Mouse (Mus musculus) layer of hippocampus, adult 9-10 months (tissue): ENCODE results near the gene Nectin2.
"Not testable (repeated sequence)": the region's sequence is repeated elsewhere in the genome, so short reads cannot be mapped to it uniquely, and the experiment has no call there.

Experiments used
- DNase-seq: peaks from one replicate; pipeline ENCODE4 v3.0.0; 2022; ENCODE audit warnings: low spot score

The Nectin2 gene

DNA sequence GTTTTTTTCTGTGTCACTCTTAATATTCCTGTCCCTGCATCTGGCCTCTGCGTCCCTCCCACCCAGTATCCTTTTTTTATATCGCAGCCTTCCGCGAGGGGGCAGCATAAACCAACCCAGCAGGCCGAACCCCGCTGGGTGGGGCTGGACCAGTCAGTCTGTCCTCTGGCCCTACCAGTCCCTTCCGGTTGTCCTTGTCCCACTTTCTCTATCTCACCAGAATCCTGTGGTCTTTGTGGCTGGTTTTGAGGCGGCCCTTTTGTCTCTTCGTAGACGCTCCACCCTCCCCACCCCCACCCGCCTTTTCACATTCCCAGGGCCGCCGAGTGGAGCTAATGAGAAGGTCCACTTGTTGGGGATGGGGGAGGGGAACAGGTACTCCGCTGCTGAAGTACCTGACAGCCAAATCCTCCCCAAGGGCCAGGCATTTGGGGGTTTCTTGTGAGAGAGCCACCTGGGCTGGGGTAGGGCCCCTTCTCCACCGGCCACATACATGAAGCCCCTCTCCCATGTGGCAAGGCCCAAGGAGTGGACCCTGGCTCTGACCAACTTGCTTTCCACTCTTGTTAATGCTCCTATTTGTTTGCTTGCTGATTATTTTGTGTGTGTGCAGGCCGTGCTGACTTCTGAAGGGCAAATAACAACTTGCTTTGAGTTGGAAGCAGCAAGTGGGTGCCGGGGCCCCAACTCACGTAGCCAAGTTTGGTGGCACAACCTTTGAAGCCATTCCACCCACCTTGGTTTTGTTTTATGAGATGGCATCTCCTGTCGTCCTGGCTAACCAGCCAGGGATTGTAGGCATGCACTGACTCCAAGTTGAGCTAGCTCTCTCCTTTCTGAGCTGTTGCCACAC is at the start of gene Nectin2:
Nectin2 (minus strand) TSS at position 267 of the 853 bp plus-strand sequence.
- DNase-seq: peak; percentile 68

DNA sequence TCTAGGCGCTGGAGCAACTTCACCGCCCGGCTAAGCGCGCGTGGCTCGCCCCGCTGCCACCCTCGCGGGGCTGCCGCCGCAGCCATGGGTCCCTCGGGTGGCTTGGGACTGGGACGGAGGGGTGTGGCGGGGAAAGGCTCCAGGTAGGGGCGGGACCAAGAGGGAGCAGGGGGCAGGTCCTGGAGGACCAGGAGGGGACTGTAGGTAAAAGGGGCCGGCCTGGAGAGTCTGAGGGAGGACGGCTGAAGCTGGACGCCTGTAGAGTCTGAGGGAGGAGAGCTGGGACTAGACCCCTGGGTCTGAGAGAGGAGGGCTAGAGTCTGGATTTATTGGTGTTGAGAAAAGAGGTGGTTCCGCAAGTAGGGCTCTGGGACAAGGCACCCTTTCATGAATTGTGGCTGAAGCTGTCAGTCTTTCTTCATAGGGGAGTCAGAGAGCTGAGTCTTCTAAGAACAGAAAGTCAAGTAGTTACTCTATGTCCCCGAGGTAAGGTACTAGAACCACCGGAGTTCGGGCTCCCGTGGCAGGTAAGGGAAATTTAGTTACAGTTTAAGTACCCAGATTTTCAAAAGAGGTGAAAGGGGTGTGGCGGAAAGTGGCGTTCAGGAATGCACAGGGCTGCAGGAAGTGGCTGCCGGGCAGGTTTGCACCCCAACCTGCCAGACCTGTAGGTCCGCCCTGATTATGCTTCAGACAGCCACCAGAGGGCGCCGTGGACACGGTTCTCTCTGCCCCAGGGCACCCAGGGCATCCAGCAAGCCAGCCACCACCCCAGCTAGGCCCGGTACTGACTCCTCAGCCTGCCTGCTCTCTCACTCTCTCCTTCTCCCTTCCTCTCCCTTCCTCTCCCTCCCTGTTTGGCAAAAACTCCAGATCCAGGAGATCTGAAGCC is 46.7 kb upstream of the Nectin2 start, which contains the start of gene Cblc:
Cblc (minus strand) TSS at position 113 of the 892 bp plus-strand sequence.
- DNase-seq: no peak

DNA sequence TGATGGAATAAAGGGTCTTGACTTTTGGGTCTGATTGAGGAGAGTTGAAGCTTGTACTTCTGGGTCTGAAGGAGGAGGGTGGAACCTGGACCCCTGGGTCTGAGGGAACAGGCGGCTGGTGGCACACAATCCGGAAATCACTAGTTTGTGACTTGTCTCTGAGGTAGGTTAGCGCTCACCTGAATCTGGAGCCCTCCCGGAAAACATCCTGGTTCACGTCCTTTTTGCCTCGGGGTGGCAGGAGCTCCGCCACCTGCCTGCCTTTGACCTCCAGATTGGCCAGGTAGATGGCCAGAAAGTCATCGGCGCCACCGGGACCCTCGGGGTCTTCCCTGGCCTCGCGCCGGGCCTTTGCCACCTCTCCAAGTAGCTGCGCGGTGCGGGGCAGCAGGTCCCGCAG is 46.0 kb upstream of the Nectin2 start:
- DNase-seq: no peak

DNA sequence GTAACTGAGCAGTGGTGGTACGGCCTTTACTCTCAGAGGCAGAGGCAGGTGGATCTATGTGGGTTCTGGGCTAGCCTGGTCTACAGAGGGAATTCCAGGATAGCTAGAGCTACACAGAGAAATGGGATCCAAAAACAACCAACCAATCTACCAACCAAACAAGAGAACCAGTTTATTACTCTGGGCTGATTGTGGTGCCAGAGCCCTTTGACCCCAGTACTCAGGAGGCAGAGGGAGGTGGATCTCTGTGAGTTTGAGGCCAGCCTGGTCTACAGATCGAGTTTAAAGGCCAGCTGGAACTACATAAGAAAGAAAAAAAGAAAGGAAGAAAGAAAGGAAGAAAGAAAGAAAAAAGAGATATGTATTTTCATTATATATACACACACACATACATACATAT is 45.0 kb upstream of the Nectin2 start:
- no peak for DNase-seq

DNA sequence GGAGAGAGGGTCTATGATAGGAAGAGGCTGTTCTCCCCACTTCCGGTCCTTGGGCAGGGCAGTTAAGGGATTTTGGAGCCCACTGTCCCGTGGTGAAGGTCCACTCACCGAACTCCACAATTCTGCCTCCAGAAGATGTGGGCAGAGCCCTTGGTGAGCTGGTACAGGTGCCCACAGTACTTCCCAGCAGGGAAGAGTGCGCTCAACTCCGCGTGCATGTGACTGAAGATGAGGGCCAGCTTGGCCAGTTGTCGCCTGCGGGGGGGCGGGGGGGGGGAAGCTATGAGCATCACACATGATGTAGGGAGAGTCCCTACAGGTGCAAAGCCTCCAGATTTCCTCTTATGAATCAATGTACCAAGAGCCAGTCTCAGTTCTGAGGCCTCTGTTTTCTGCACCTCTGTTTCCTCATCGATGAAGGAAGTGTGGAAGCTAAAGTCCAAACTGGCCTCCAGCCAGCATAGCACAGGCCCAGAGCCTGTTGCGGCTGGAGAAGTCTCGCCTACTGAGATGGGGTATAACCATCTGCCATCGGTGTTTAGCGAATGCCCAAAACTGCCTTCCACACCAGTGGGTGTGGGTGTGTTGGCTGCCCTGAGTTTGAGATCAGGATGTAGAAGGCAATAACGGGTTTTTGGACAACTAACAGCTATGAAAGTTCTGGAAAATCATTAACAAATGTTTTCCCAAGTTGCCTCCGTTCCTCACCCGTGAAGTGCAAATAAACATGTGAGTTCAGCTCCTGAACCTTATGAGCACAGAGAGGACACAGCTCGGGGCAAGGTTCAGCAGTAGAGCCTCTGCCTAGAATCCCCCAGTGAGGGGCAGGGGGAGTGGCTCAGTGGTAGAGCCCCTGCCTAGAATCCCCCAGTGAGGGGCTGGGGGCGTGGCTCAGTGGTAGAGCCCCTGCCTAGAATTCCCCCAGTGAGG is 42.7 kb upstream of the Nectin2 start:
- DNase-seq: no peak

DNA sequence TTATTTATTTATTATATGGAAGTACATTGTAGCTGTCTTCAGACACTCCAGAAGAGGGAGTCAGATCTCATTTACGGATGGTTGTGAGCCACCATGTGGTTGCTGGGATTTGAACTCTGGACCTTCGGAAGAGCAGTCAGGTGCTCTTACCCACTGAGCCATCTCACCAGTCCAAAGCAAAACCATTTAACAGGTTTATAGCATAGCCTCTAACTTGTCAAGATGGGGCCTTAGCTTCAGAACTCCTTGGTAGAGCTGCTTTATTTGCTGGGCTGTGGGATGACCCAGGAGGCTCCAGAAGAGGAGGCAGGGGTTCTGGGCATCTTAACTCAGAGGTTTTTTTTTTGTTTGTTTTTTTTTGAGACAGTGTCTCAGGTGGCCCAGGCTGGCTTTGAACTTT is 41.2 kb upstream of the Nectin2 start:
- DNase-seq: not testable (repeated sequence)

DNA sequence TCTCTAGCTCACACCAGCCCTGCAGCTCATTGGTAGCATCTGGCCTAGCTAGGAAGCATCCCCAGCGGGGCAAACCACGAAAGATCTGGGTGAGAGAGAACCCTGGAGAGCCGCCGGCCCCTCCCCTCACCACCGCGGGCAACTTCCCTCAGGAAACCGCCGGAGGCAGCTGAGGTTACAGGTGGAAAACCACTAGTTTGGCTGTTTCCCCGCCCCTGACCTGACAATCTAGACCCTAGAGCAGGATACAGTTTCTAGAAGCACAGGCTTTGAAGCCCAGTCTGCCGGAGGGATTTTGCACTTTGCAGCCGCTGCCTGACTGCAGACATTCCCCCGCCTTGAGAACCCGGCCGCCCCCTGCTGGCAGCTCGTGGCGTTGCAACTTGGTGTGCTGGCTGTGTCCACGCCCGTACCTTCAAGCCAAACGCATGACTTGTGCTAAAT is 39.6 kb upstream of the Nectin2 start:
- peak; percentile 51 for DNase-seq

DNA sequence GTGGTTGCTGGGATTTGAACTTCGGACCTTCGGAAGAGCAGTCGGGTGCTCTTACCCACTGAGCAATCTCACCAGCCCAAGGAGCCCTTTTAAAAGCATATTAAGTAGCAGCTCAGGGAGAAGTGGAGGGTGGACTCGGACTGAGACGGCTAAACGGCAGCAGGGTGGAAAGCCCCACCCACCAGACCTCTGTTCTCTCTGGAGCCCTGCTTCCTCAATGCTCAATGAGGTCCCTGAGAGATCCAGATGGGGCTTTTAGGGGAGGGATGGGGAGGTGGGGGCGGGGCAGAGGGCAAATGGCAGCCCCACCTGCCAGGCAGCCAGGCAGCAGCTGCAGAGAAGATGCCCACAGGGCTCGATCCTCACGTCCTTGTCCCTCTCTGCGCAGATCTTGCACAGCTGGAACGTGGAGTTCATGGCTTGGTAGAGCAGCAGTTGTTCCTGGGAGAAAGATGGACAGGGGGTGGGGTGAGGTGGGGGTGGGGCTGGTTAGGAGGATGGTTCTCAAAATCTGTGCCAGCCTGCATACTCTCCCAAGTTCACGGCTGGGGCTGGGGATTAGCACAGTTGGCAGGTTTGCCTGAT is 35.7 kb upstream of the Nectin2 start:
- DNase-seq: no peak

DNA sequence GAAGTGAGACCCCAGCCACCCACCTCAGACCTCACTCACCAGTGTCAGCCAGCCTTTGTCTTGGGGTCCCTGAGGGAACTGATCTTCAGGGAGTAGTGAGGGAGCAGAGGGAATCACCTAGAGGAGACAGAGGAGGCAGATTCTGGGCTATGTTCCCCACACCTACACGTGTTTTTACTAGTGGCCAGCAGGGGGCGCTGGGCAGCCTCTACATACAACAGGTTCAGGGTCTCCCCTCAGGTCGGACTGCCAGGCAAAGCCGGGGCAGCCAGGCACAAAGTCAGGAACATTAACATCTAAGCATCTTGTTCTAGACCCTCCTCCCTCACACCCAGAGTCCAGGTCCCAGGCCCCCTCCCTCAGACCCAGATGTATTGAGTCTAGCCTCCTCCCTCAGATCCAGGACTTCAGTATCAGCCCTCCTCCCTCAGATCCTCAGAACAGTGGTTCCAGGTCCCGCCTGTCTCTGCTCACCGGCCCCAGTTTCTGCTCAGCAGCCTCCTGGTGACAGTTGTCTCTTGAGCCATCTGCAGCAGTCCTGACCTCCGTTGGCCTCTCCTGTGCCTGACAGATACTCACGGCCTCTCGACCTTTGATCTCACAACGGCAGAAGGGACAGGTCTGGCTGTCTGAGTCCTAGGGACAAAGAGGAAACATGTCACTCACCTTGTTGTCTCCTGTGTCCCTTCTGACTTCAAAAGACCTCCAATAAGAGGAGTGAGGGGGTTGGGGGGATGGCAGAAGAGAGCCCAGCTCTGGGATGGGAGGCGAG is 34.7 kb upstream of the Nectin2 start:
- no peak for DNase-seq

DNA sequence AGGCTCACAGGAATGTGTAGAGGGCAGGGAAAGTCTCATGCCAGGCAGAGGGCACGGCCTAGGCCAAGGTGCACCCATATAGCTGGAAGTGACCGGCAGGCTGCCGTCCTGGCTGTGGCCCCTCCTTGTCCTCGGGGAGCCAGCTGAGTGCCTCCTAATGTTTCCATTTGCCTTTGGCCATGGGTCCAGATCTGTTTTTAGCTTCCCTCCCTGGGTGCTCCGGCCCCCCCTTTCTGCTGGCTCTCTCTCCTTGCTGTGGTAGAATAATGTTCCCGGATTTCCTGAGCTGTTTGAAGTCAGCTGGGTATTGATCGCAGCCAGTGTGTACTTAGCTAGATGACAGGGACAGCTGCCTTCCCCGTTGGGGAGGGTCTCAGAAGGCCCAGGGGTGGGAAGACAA is 33.3 kb upstream of the Nectin2 start:
- no peak for DNase-seq

DNA sequence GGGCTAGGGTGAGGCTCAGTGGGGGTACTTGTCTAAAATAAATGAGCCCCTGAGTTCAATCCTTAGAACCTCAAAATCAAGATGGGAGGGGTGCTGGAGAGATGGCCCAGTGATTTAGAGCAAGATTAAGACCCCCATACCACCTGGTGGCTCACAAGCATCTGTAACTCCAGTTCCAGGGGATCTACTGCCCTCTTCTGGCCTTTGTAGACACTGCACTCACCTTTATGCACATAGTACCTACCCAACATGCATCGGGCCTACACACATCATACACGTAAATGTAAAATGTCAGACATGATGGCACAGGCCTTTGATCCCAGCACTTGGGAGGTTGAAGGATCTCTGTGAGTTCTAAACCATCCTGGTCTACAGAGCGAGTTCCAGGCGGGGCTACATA is 32.4 kb upstream of the Nectin2 start:
- DNase-seq: no peak

DNA sequence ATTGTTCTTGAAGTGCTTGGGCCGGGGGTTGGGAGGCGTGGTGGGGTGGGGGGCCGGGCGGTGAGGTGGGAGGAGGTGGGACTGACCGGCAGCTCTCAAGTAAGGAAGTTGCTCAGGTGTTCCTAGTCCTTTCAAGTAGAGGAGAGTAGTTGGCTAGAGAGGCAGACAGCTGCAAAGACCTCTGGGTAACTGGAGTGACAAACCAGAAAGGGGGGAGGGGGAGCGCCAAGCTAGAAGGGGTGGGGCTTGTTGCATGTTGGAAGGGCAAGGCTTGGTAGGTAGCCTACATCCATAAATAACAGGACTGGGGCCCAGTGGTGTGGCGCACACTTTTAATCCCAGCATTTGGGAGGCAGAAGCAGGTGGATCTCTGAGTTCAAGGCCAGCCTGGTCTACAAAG is 31.5 kb upstream of the Nectin2 start:
- no peak for DNase-seq

DNA sequence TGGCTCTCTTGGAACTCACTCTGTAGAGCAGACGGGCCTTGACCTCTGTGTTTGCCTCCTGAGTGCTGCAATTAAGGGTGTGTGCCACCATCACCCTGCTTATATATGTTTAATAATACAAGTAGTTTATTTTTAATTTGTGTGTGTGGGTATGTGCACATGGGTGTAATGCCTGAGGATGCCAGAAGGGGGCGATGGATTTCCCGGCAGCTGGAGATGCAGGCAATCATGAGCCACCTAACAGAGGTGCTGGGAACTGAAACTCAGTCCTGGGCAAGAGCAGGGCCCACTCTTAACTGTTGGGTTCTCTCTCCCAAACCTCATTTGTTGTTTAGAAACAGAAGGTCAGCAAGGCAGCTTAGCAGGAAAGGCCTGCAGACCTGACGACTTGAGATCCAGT is 29.6 kb upstream of the Nectin2 start:
- no peak for DNase-seq

DNA sequence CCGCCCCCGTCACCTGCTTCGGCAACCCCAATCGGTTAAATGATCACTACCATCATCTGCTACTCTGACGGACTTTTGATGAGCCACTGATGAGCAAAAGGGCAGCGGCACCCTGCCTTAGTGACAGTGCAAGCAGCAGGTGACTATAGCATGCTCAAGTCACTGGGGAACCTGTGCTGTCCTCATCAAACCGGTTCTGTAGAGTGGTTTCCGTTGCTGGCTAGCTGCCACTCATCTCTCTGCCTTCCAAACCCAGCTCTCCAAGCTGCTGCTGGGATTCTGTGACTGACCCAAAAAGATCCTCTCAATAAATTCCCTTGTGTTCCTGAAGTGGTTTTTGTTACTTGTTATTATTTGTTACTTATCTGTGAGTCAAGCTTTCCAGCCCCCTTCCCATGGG is 28.4 kb upstream of the Nectin2 start:
- no peak for DNase-seq

DNA sequence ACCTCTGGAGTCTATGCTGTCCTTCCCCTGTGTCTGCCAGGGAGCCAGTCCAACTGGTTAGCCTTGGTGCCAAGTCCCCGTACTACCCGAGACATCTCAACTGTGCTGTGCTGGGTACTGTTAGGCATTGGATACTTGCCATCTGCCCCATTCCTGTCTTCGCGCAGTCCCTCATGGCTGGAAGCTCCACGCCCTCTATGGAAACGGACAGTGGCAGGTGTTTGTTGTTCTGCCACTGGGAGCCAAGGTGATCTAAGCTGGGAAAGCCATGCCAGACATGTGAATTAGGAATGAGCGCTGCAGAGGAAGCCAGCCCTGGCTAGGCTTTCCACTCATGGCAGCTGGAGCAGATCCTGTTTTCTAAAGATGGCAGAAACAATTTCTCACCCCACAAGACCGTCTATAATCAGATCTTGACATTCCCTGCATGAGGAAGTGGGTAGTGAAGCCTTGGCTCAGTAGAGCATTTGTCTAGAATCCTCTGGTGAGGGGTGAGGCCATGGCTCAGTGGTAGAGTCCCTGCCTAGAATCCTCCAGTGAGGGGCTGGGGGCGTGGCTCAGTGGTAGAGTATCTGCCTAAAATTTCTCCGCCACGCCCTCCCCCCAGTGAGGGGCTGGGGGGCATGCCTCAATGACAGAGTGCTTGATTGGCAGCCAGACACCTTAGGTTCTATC is 26.9 kb upstream of the Nectin2 start:
- DNase-seq: no peak

DNA sequence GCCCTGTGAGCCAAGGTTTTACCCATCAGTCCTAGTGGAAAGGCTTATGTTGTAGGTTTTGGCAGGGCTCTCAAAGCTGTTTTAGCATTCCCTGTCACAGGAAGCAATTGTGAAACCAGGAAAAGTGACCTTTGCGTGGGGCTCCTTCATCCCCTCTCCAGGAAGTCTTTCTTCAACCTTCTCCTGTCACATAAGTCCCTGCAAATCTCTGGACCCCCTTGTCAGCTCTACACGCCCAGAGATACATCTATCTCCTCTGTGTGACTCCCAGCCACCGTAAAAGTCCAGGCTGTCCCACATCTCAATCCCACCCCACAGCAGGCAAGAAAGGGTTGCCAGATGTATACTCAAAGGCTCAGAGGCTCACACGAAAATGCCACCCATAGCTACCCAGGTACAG is 21.4 kb upstream of the Nectin2 start:
- DNase-seq: no peak

DNA sequence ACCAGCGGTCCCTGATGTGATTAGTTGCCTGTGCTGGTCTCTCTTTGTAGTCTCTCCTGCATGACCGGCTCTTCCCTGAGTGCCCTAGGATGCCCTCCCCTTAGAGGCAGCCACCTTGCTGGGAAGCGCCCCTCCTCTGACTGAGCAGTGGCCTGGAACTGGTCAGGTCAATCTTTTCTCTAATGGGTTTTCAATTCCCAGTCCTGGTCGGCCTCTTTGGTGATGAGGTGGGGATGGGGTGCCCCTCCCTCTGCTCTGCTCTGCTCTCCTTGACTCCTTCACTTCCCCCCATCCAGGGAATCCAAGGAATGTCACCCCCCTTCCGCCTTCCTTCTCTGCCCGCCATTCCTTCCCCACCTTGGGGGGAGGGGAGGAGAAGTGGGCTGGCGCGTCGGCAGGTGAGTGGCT is 20.7 kb upstream of the Nectin2 start, which contains the start of gene Bcam:
Bcam (minus strand) TSS at position 33 of the 408 bp plus-strand sequence.
- no peak for DNase-seq

DNA sequence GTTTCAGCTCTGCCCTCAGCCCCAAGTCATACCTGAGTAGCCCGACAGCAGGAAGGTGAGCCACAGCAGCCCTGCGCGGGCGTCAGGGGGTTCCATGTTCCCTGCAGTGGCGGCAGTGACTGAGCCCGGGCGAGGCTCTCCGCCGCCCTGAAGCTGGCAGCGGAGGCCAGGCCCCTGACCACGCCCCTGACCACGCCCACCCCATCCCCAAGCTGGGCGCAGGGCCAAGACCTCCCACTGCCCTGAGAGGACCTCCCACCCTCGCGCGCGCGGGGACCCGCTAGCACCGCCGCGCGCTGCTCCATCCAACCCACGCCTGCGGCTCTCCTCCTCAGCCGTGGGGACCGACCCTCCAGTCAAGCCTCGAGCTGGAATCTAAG is 20.1 kb upstream of the Nectin2 start:
- DNase-seq: no peak

DNA sequence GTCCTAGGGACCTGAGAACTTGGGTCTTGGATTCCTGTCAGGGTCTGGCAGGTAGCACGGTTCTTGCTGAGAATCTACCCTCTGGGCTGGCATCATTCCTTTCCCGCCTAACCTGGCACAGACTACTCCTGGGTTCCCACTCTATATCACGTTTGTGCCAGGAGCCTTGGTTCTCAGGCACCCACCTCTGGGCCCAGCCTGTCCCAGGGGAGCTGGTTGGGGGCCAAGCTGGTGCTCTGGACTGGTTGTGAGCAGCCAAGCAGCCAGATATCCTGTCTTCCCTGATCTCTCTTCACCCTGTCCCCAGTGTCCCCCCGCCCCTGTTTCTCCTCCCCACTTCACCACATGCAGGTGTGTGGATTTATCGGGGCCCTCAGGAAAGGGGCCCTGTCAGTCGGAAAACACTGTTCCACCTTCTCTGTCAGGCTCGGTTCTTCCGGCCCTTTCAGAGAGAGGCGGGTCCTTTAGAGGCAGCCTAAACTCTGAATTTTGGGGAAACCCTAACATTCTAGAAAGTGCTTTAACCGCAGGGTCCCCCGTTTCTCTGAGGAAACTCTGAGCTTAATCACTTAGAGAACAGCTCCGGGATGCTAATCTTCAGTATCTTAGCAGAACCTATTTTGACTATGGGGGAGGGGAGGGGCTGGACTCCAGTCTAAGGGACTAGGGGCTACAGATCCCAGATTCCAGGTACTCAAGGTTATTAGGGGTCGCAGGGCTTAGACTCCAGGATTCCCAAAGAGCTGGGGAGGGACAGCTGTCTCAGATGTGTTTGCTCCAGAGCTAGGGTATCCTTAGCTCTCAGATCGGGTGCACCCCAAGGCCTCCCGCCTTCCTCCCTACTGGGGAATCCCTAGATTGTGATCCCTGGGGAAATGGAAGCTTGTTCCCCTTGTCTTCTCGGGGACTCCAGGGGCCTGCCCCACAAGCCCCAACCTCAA is 19.4 kb upstream of the Nectin2 start:
- no peak for DNase-seq
